Comparison of ENCODE assay signal across 11 mouse cellular contexts in the genomic region with DNA sequence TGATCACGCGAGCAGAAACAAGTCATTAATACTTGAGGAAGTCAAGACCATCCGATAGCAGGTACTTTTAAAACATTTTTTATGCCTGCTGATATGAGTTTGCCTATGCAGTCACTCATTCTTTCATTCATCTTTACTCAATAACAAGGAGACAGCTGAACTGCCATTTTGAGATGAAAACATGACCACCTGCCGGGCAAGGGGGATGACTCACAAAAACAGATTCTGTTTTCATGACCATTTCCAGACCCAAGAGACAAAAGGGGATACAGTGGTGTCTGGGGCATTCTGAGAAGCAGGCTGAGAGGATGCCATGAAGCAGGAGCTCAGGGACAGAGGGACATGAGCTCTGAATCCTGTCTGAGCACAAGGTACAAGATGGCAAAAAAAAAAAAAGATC.
"Had no signal": no experiment of that assay in that cellular context is flagged by ENCODE, and none has a peak within 500 bp of the region (broad histone marks: within the 10 kb centered on the region; RNA-seq: fewer than 3 reads in every experiment).

No protein-coding gene starts in this region.

- DNase-seq: retina, postnatal 1 day; right cerebral cortex, adult 18-20 months; right cerebral cortex, postnatal 14 days; right cerebral cortex, postnatal 25 days; right cerebral cortex, postnatal 4 days; spleen, adult 18-20 months; thymus, adult 18-20 months; thymus, adult 2 months; thymus, postnatal 14 days; thymus, postnatal 36 days; thymus, postnatal 4 days had no signal
